In the genomic region with DNA sequence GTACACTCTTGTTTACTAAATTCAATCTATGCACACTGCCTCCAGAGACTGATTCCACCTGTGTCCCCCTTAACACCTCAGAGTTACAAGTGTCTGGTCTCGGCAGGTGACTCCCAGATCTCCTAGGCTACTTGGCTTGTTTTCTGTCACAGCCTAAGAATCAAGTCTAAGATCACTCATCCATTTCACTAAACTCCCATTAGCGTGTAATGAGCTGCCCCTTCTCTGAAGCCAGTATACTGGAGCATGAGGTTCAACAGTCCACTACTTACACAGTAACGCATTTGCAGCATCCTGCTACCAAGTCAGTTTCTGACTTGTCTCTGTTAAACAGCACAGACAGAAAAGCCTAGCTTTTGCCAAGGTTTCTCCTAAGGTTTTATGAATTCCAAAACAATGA, we compare ENCODE assay signal across 25 mouse cellular contexts.
"Had no signal": no experiment of that assay in that cellular context is flagged by ENCODE, and none has a peak within 500 bp of the region (broad histone marks: within the 10 kb centered on the region; RNA-seq: fewer than 3 reads in every experiment).

No protein-coding gene starts in this region.

- H3K36me3 ChIP-seq: heart, embryonic 13.5 days; heart, embryonic 15.5 days; hindbrain, embryonic 10.5 days; hindbrain, embryonic 12.5 days; intestine, embryonic 15.5 days; limb, embryonic 10.5 days; limb, embryonic 12.5 days; liver, embryonic 13.5 days; liver, embryonic 15.5 days had no signal

- H3K4me3 ChIP-seq: heart, adult 2 months; heart, embryonic 13.5 days; heart, embryonic 15.5 days; hindbrain, embryonic 10.5 days; hindbrain, embryonic 12.5 days; intestine, embryonic 15.5 days; layer of hippocampus, adult 2 months; left cerebral cortex, adult 2 months; limb, embryonic 10.5 days; limb, embryonic 12.5 days; liver, embryonic 13.5 days; liver, embryonic 15.5 days had no signal

- ATAC-seq: forebrain, embryonic 16.5 days; hindbrain, embryonic 16.5 days; inflammation-experienced regulatory T-cells, adult 6 months; intestine, embryonic 15.5 days; intestine, postnatal 0 days had no signal

- H3K9me3 ChIP-seq: heart, embryonic 13.5 days; heart, embryonic 15.5 days; hindbrain, embryonic 10.5 days; hindbrain, embryonic 12.5 days; intestine, embryonic 15.5 days; limb, embryonic 10.5 days; limb, embryonic 12.5 days; liver, embryonic 13.5 days; liver, embryonic 15.5 days had no signal

- DNase-seq: gastrocnemius, postnatal 14 days; gastrocnemius, postnatal 36 days; heart, adult 2 months; heart, postnatal 14 days; heart, postnatal 4 days; liver; liver, embryonic 13.5 days; liver, postnatal 0 days had no signal

- H3K27ac ChIP-seq: heart, adult 2 months; heart, embryonic 13.5 days; heart, embryonic 15.5 days; hindbrain, embryonic 10.5 days; hindbrain, embryonic 12.5 days; hindbrain, embryonic 14.5 days; intestine, embryonic 15.5 days; layer of hippocampus, adult 2 months; left cerebral cortex, adult 2 months; limb, embryonic 10.5 days; limb, embryonic 12.5 days; liver, embryonic 13.5 days; liver, embryonic 15.5 days had no signal

- H3K4me2 ChIP-seq: heart, embryonic 11.5 days; heart, embryonic 13.5 days; heart, embryonic 15.5 days; hindbrain, embryonic 12.5 days; hindbrain, embryonic 14.5 days; intestine, embryonic 15.5 days; limb, embryonic 12.5 days; liver, embryonic 11.5 days; liver, embryonic 13.5 days; liver, embryonic 15.5 days had no signal

- H3K27me3 ChIP-seq: heart, embryonic 13.5 days; heart, embryonic 15.5 days; hindbrain, embryonic 12.5 days; intestine, embryonic 15.5 days; limb, embryonic 12.5 days; liver, embryonic 13.5 days; liver, embryonic 15.5 days had no signal

- H3K9ac ChIP-seq: heart, embryonic 13.5 days; heart, embryonic 15.5 days; hindbrain, embryonic 12.5 days; hindbrain, embryonic 14.5 days; intestine, embryonic 15.5 days; limb, embryonic 12.5 days; liver, embryonic 13.5 days; liver, embryonic 15.5 days; liver, postnatal 0 days had no signal

- H3K4me1 ChIP-seq: heart, embryonic 13.5 days; heart, embryonic 15.5 days; intestine, embryonic 15.5 days; liver, embryonic 13.5 days; liver, embryonic 15.5 days had no signal
